Mouse (Mus musculus) midbrain, embryonic 10.5 days (tissue): Measurements from ENCODE around the gene Mrtfb. TPM values are rescaled to one million over a fixed set of nuclear protein-coding genes. Genes with fewer than 3 reads are reported as not detected.

Source experiments
- DNase-seq: peaks from one replicate; pipeline ENCODE4 v3.0.0-alpha.2; 2017; ENCODE audit warnings: low spot score
- H3K27ac ChIP-seq: fragments of 300-500 bp; sonication (generic); replicated peaks from 2 replicates; pipeline ENCODE4 v1.5.1; 2016; ENCODE audit warnings: mild to moderate bottlenecking
- H3K27me3 ChIP-seq: fragments of 300-500 bp; sonication (generic); 2 replicates; pipeline ENCODE4 v1.6.1; 2016; ENCODE audit warnings: low read depth, mild to moderate bottlenecking; ENCODE audit not compliant: poor library complexity, severe bottlenecking
- H3K36me3 ChIP-seq: fragments of 300-500 bp; sonication (generic); 2 replicates; pipeline ENCODE4 v1.6.1; 2016; ENCODE audit warnings: mild to moderate bottlenecking, moderate library complexity
- H3K4me1 ChIP-seq: fragments of 300-500 bp; sonication (generic); 2 replicates; pipeline ENCODE4 v1.6.1; 2016
- H3K4me3 ChIP-seq: fragments of 300-500 bp; sonication (generic); 2 replicates; pipeline ENCODE4 v1.5.1; 2016; ENCODE audit warnings: mild to moderate bottlenecking, moderate library complexity
- H3K9me3 ChIP-seq: fragments of 300-500 bp; sonication (generic); replicated peaks from 2 replicates; pipeline ENCODE4 v1.6.1; 2016; ENCODE audit warnings: mild to moderate bottlenecking
- WGBS: fragments of 180-500 bp; shearing (Covaris S2); methylation state at CpG from one replicate; pipeline ENCODE4 v1.1.7; 2016; 5-methylcytosine and 5-hydroxymethylcytosine counted together
- polyA plus RNA-seq: library from polyadenylated mRNA; unstranded; fragments of >200 nt; fragmentation: Nextera tagmentation; extraction: Ambion mirVana; gene quantifications from 2 replicates; pipeline ENCODE4 v1.2.1, GENCODE M21; 2016

Mrtfb gene
- polyA plus RNA-seq, 1 experiment from 2014 or later = 14.9 TPM

DNA sequence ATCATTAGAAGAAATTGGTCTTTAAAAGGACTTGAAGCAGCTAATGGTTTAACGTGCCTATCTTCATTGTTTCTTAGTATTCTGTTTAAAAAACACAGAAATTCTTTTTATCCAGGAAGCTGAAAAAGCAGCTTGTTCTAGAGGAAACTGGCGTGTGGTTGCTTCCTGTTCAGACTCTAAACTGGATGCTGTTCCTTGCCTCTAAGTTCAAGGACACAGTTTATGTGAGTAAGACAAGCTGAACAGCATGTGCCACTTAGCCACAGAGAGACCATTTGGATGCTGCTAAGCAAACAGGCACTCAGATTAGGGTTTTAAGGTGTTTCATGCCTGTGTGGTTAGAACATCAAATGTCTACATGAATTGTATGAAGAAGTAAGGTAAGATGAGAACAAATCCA lies 42.7 kb downstream of the Mrtfb start:
- H3K36me3 ChIP-seq = 0 out of 2 replicates have a peak, but pooled peaks cover 3% of the 10 kb centered on the region
- H3K4me3 ChIP-seq = no peak overlapping the region
- H3K27ac ChIP-seq = no peak overlapping the region
- H3K9me3 ChIP-seq = no peaks in the 10 kb centered on the region
- no peaks in the 10 kb centered on the region for H3K4me1 ChIP-seq
- WGBS = 83% methylated on average over 2 of the region's 2 CpGs
- H3K27me3 ChIP-seq = no peaks in the 10 kb centered on the region
- DNase-seq = no peak

DNA sequence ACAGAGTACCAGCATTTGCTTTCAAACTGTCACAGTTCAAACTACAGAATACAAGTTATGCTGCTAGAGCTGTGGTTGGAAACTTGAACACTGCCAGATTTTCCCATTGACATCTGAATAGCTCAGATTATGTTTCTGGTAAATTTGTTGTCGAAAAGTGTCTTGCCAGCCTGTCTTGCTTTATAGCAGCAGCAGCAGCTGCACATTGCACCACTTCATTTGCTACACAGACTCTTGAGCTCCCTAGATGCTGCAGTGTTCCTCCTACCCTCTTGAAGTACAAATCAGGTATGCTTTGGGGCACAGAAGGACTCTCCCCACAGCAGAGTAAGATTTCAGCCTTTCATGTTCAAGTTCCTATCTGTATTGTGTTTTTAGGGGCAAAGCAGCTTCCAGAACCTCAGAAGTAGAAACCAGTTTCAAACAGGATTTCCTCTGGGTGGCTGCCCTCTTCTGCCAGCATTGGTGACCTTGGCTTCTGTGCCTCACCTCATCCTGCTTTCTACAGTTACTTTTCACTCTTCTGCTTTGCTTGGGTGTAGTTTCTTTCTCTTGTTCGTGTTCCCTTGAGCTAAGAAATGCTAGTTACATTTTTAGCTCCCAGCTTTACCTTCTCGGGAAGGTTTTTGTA lies 49.9 kb downstream of the Mrtfb start:
- DNase-seq = no peak
- H3K36me3 ChIP-seq = no peaks in the 10 kb centered on the region
- 86% methylated on average over 3 of the region's 3 CpGs for WGBS
- no peak overlapping the region for H3K27ac ChIP-seq
- no peaks in the 10 kb centered on the region for H3K27me3 ChIP-seq
- H3K4me3 ChIP-seq = no peak overlapping the region
- no peaks in the 10 kb centered on the region for H3K9me3 ChIP-seq
- H3K4me1 ChIP-seq = no peaks in the 10 kb centered on the region

DNA sequence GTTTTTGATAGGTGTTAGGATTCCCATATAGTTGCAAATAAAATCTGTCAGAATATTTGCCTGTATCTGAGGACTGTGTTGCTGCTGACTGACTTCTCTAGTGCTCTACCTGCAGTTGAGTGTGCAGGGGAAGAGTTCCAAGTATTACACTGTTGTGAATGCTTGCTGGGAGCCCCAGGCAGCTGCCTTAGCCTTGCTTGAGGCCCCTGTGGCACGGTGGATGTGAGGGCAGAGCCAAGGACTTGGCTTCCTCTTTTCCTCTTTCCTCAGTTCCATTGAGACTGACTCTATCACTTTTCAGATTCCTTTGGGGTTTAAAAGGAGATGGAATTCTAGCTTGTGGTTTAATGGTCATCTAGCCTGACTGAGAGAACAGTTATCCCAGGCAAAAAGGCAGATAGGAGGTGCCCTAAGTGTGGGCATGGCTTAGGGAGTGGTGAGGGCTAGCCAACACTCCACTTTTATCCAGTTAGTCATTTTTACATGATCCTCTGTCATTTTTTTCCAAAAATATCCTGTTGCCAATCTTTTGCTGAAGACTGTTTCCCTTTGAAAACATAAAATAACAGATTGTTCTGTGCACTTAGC lies 53.9 kb downstream of the Mrtfb start:
- H3K9me3 ChIP-seq = no peaks in the 10 kb centered on the region
- DNase-seq = no peak
- H3K27ac ChIP-seq = no peak overlapping the region
- 89% methylated on average over 1 of the region's 1 CpGs for WGBS
- H3K4me1 ChIP-seq = no peaks in the 10 kb centered on the region
- no peaks in the 10 kb centered on the region for H3K27me3 ChIP-seq
- H3K36me3 ChIP-seq = peaks cover 5% of the 10 kb centered on the region
- H3K4me3 ChIP-seq = no peak overlapping the region

DNA sequence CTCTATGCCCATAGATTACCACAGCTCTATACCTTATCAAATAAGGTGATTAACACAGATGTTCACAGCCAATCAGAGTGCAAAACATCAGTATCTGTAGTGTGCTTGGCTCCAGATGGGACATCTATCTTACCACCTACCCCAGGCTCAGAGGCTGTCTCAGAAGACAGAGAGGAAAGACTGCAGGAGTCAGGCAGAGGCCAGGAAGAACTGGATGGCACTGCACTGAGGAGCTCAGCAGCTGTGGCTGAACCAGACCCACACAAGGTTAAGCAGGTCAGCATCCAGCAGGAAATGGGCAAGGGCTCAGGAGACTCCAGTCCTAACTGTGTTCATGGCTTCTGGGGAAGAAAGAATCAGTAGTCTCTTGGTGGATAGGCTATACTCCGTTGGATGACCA lies 55.1 kb downstream of the Mrtfb start:
- no peaks in the 10 kb centered on the region for H3K27me3 ChIP-seq
- H3K36me3 ChIP-seq = peaks cover 5% of the 10 kb centered on the region
- no peak overlapping the region for H3K27ac ChIP-seq
- no peak for DNase-seq
- no peak overlapping the region for H3K4me3 ChIP-seq
- no peaks in the 10 kb centered on the region for H3K9me3 ChIP-seq
- 89% methylated on average over 1 of the region's 1 CpGs for WGBS
- no peaks in the 10 kb centered on the region for H3K4me1 ChIP-seq

DNA sequence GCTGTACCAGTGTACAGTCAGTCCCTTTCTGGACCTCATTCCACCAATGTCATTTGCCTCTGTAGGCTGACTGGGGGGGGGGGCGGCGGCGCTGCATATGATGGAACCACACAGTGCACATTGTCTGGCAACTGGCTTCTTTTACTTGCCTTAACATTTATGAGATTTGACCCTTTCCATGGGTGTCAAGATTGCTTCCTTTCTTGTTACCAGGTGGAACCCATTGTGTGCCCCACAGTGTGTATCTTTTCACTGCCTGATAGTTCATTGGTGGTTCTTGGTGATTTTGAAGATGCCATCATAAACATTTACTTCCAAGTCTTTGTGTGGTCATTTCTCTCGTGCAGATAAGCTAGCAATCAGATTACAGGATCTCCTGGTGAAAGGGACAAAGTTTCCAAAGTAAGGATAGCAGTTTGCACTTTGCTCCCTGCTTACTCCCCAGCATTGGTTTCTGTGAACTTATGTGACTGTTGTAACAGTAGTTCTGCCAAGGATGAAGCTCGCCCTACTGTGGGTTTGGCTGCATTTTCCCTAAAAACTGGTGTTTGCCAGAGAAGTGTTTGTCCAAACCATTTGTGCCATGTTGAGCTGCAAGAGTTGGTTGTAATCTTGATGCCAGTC lies 56.9 kb downstream of the Mrtfb start:
- H3K4me1 ChIP-seq = no peaks in the 10 kb centered on the region
- peaks cover 5% of the 10 kb centered on the region for H3K36me3 ChIP-seq
- DNase-seq = no peak
- H3K4me3 ChIP-seq = no peak overlapping the region
- no peaks in the 10 kb centered on the region for H3K27me3 ChIP-seq
- no peaks in the 10 kb centered on the region for H3K9me3 ChIP-seq
- WGBS = 92% methylated on average over 5 of the region's 5 CpGs
- no peak overlapping the region for H3K27ac ChIP-seq

DNA sequence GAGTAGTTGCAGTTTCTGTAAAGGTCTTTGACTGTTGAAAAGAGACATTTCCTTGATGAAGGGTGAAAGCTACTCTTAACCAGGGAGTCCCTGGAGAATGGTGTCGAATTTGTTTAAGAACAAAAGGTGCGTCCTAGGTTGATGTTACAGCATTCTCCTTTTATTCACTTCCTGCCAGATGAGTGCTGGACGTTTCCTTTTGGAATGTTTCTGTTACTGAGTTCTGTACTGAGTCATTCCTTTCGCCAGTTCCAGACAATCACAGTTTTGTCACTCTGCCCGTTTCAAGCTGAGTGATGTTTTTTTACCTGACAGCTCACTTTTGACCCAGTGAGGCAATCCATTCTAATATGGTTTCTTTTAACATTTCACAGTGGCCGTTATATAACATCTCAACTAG lies 67.5 kb downstream of the Mrtfb start:
- Histone ChIP-seq H3K27me3 (no peaks in the 10 kb centered on the region), H3K36me3 (peaks cover 15% of the 10 kb centered on the region; the same call in 1 of the 2 replicates), H3K27ac (no peak overlapping the region), H3K4me3 (no peak overlapping the region), H3K9me3 (no peaks in the 10 kb centered on the region), H3K4me1 (no peaks in the 10 kb centered on the region)
- 63% methylated on average over 6 of the region's 6 CpGs for WGBS
- DNase-seq = no peak

DNA sequence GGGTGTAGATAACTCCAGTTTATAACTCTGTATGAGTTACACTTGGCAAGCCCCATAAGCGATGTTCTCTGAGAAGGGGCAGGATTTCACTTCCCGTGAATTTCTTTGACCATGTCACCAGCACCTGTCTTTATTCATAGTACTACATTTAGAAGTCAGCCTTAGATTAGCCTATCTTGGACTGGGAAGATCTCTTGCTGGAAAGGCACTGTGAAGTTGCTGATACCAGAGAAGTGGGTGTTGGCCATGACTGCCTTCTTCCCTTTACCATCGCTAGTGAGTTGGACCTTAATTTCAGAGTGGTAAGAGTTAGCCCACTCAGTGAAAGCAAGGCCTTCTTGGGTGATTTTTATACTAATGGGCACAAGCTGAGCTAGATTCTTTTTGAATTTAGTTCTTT lies 70.3 kb downstream of the Mrtfb start:
- Histone ChIP-seq H3K4me3 (no peak overlapping the region), H3K4me1 (no peaks in the 10 kb centered on the region), H3K36me3 (peaks cover 15% of the 10 kb centered on the region; the same call in 1 of the 2 replicates), H3K9me3 (no peaks in the 10 kb centered on the region), H3K27ac (no peak overlapping the region), H3K27me3 (no peaks in the 10 kb centered on the region)
- DNase-seq = no peak
- WGBS = 95% methylated on average over 3 of the region's 3 CpGs

DNA sequence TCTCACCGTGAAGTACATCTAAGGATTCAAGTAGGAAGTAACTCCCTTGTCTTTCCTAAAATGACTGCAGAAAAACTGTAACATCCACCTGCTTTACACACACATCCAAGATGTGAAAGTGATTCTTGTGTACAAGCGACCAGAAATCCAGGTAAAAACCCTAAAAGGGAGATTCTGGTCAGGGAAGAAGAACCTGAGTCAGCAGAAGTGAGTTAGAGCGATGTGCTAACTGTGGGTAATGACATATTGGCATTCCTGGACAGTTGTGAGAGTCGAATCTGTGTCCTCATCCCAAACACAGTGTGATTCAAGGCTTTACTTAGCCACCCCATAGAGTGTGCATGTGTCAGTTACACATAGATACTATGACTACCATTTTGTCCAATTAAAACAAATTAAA lies 72.4 kb downstream of the Mrtfb start:
- Histone ChIP-seq H3K27me3 (no peaks in the 10 kb centered on the region), H3K4me1 (no peaks in the 10 kb centered on the region), H3K9me3 (no peaks in the 10 kb centered on the region), H3K27ac (no peak overlapping the region), H3K4me3 (no peak overlapping the region), H3K36me3 (peaks cover 15% of the 10 kb centered on the region; the same call in 1 of the 2 replicates)
- DNase-seq = no peak
- WGBS = 89% methylated on average over 4 of the region's 4 CpGs

DNA sequence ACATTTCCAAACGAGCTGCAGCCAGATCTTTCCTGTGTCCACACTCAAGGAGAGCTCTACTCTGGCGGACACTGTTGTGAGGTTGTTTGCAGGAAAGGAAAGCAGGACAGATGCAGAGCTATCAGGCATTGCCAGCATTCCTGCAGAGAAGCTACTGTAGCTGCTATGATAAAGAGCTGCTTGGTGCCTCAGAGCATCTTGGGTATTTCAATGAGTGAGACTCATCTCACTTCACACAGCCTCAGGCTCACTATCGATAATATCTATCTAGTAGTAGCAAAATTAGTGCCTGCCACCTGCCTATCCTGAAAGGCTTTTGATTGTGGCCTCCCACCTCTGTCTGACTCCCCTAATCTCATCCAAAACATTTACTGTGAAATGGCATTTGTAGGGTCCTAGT lies 73.4 kb downstream of the Mrtfb start:
- Histone ChIP-seq H3K36me3 (peaks cover 15% of the 10 kb centered on the region; the same call in 1 of the 2 replicates), H3K4me3 (no peak overlapping the region), H3K9me3 (no peaks in the 10 kb centered on the region), H3K27ac (no peak overlapping the region), H3K4me1 (no peaks in the 10 kb centered on the region), H3K27me3 (no peaks in the 10 kb centered on the region)
- 90% methylated on average over 3 of the region's 3 CpGs for WGBS
- DNase-seq = no peak

DNA sequence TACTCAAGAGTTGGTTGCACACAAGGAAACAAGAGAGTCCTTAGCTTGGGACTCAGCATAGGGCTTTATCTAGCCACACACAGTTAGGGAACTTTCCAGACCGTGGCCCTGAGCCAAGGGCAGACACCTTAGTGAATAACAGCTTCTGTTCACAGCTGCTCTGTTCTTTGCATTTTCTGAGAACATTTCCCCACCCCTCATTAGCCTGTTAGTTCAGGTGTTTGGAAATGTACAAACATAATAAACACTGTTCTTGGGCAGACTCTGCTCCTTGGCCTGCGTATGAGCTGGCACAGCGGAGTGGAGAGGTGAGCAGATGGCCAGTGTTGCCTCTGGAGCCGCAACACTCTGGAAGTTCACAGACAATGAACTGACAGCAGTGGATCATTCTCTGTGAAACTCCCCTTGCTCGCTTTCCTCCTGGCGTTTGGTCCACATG lies 74.0 kb downstream of the Mrtfb start:
- WGBS = 82% methylated on average over 6 of the region's 6 CpGs
- peaks cover 15% of the 10 kb centered on the region; the same call in 1 of the 2 replicates for H3K36me3 ChIP-seq
- no peak for DNase-seq
- no peak overlapping the region for H3K4me3 ChIP-seq
- no peak overlapping the region for H3K27ac ChIP-seq
- H3K9me3 ChIP-seq = no peaks in the 10 kb centered on the region
- H3K4me1 ChIP-seq = no peaks in the 10 kb centered on the region
- H3K27me3 ChIP-seq = no peaks in the 10 kb centered on the region

DNA sequence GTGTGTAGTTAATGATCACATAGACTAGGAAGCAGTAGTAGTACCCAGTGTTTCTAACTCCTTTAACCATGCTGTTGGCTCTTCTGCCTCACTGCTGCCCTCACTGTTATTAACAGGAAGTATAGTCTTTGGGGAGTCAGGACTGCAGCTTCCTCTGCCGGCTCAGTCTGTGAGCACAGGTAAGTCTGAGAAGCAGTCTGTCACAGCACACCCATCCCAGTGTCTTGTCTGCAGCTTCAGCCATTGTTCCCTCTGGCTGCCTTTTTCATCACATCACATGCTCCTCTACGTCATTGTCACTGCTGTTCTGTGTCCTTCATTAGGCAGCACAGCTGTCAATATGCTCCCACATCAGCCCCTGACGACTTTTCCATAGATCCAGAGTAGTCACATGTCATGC lies 75.6 kb downstream of the Mrtfb start:
- Histone ChIP-seq H3K27ac (no peak overlapping the region), H3K4me1 (no peaks in the 10 kb centered on the region), H3K27me3 (no peaks in the 10 kb centered on the region), H3K36me3 (0 out of 2 replicates have a peak, but pooled peaks cover 7% of the 10 kb centered on the region), H3K4me3 (no peak overlapping the region), H3K9me3 (no peaks in the 10 kb centered on the region)
- DNase-seq = no peak
- WGBS = 73% methylated on average over 3 of the region's 3 CpGs

DNA sequence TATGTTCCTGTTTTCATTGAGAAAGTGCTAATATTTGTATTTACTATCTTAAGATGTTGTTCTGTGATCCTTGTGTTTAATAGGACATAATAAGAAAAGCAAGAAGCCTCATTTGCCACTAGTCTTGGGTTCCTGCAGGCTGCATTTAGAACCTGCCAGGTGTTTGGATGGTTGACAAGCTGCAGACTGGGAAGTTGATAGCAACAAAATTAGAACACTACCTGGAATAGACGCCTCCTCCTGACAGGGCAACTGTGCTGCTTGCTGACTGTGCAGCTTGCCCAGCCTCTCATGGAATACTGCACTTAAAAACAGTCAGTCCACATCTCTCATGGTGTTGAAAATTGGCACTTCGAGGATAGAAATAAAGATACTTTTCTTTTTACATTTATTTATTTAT lies 76.3 kb downstream of the Mrtfb start:
- DNase-seq = no peak
- Histone ChIP-seq H3K4me3 (no peak overlapping the region), H3K36me3 (0 out of 2 replicates have a peak, but pooled peaks cover 2% of the 10 kb centered on the region), H3K27me3 (no peaks in the 10 kb centered on the region), H3K9me3 (no peaks in the 10 kb centered on the region), H3K27ac (no peak overlapping the region), H3K4me1 (no peaks in the 10 kb centered on the region)
- WGBS = 89% methylated on average over 2 of the region's 2 CpGs

DNA sequence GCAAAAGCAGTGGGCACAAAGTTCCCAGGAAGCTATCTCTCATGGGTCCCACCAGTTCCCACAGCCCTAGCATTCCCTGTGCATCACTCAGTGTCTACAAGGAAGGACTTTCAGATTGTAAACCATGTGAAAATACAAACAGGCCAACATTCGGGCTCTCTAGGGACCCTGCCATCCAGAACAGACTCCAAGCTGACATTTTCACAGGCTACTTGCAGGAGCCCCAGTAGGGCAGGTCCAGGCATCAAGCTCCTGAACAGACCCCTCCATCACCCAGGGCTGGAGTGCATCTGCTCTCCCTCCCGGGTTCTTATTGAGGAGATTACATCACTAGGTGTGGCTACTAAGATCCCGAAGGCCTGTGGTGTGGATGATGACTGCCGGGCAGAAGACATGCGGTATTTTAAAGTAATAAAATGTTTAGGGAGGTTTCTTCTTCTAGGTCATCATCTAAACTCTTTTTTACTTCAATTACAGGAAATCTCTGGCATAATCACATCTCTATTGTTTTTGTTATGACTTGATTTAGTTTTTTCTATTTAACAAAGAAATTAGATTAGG lies 77.6 kb downstream of the Mrtfb start:
- H3K27me3 ChIP-seq = no peaks in the 10 kb centered on the region
- WGBS = 87% methylated on average over 5 of the region's 5 CpGs
- no peak for DNase-seq
- no peaks in the 10 kb centered on the region for H3K9me3 ChIP-seq
- H3K36me3 ChIP-seq = no peaks in the 10 kb centered on the region
- no peaks in the 10 kb centered on the region for H3K4me1 ChIP-seq
- no peak overlapping the region for H3K27ac ChIP-seq
- no peak overlapping the region for H3K4me3 ChIP-seq
